Mouse (Mus musculus): ENCODE data around the gene Ank. TPM values are rescaled to one million over a fixed set of nuclear protein-coding genes. Genes with fewer than 3 reads are reported as not detected.

Gene Ank
- polyA plus RNA-seq, 1 experiment: 21.5 TPM

GRCm38 (mm10) chr15:27503801-27504730, 37.6 kb downstream of the Ank start:
- Histone ChIP-seq H3K36me3 (ENCODE audit: control insufficient read depth, insufficient read depth, low read length) (no peaks in the 10 kb centered on the region), H3K4me1 (replicated peaks; ENCODE audit: control insufficient read depth, insufficient read depth, low read length) (no peaks in the 10 kb centered on the region), H3K4me3 (ENCODE audit: control insufficient read depth, insufficient read depth, low read length) (no peak overlapping the region), H3K27me3 (ENCODE audit: control insufficient read depth, insufficient read depth, low read length) (no peaks in the 10 kb centered on the region), H3K27ac (ENCODE audit: control insufficient read depth, insufficient read depth, low read length) (no peak overlapping the region)
- TF ChIP-seq POLR2A (IDR thresholded peaks at IDR 0.05; ENCODE audit: control insufficient read depth, extremely low read depth, insufficient read depth, low read length, poor library complexity) (no peak), CTCF (IDR thresholded peaks at IDR 0.05; ENCODE audit: borderline replicate concordance, control insufficient read depth, extremely low read depth, insufficient read depth, low read length, poor library complexity) (no peak)
- WGBS: 75% methylated on average over 20 of the region's 20 CpGs
- no peak for DNase-seq

GRCm38 (mm10) chr15:27506127-27506886, 39.8 kb downstream of the Ank start:
- Histone ChIP-seq H3K36me3 (ENCODE audit: control insufficient read depth, insufficient read depth, low read length) (no peaks in the 10 kb centered on the region), H3K27me3 (ENCODE audit: control insufficient read depth, insufficient read depth, low read length) (no peaks in the 10 kb centered on the region), H3K4me1 (replicated peaks; ENCODE audit: control insufficient read depth, insufficient read depth, low read length) (no peaks in the 10 kb centered on the region), H3K4me3 (ENCODE audit: control insufficient read depth, insufficient read depth, low read length) (no peak overlapping the region), H3K27ac (ENCODE audit: control insufficient read depth, insufficient read depth, low read length) (no peak overlapping the region)
- no peak for TF ChIP-seq POLR2A (IDR thresholded peaks at IDR 0.05; ENCODE audit: control insufficient read depth, extremely low read depth, insufficient read depth, low read length, poor library complexity)
- TF ChIP-seq CTCF (IDR thresholded peaks at IDR 0.05; ENCODE audit: borderline replicate concordance, control insufficient read depth, extremely low read depth, insufficient read depth, low read length, poor library complexity): no peak
- 89% methylated on average over 5 of the region's 5 CpGs for WGBS
- no peak for DNase-seq

GRCm38 (mm10) chr15:27506893-27507596, 40.6 kb downstream of the Ank start:
- Histone ChIP-seq H3K36me3 (ENCODE audit: control insufficient read depth, insufficient read depth, low read length) (no peaks in the 10 kb centered on the region), H3K27me3 (ENCODE audit: control insufficient read depth, insufficient read depth, low read length) (no peaks in the 10 kb centered on the region), H3K27ac (ENCODE audit: control insufficient read depth, insufficient read depth, low read length) (no peak overlapping the region), H3K4me1 (replicated peaks; ENCODE audit: control insufficient read depth, insufficient read depth, low read length) (no peaks in the 10 kb centered on the region), H3K4me3 (ENCODE audit: control insufficient read depth, insufficient read depth, low read length) (no peak overlapping the region)
- WGBS: 96% methylated on average over 15 of the region's 15 CpGs
- no peak for TF ChIP-seq CTCF (IDR thresholded peaks at IDR 0.05; ENCODE audit: borderline replicate concordance, control insufficient read depth, extremely low read depth, insufficient read depth, low read length, poor library complexity)
- no peak for TF ChIP-seq POLR2A (IDR thresholded peaks at IDR 0.05; ENCODE audit: control insufficient read depth, extremely low read depth, insufficient read depth, low read length, poor library complexity)
- DNase-seq: no peak

- Histone ChIP-seq H3K36me3 (ENCODE audit: control insufficient read depth, insufficient read depth, low read length) (no peaks in the 10 kb centered on the region), H3K27me3 (ENCODE audit: control insufficient read depth, insufficient read depth, low read length) (no peaks in the 10 kb centered on the region), H3K4me1 (replicated peaks; ENCODE audit: control insufficient read depth, insufficient read depth, low read length) (no peaks in the 10 kb centered on the region), H3K4me3 (ENCODE audit: control insufficient read depth, insufficient read depth, low read length) (no peak overlapping the region), H3K27ac (ENCODE audit: control insufficient read depth, insufficient read depth, low read length) (no peak overlapping the region)
- TF ChIP-seq POLR2A (IDR thresholded peaks at IDR 0.05; ENCODE audit: control insufficient read depth, extremely low read depth, insufficient read depth, low read length, poor library complexity): no peak
- no peak for TF ChIP-seq CTCF (IDR thresholded peaks at IDR 0.05; ENCODE audit: borderline replicate concordance, control insufficient read depth, extremely low read depth, insufficient read depth, low read length, poor library complexity)
- DNase-seq: no peak
- WGBS: 99% methylated on average over 7 of the region's 7 CpGs
Observed at GRCm38 (mm10) chr15:27508169-27508568, 41.7 kb downstream of the Ank start.

- Histone ChIP-seq H3K4me1 (replicated peaks; ENCODE audit: control insufficient read depth, insufficient read depth, low read length) (no peaks in the 10 kb centered on the region), H3K36me3 (ENCODE audit: control insufficient read depth, insufficient read depth, low read length) (no peaks in the 10 kb centered on the region), H3K27me3 (ENCODE audit: control insufficient read depth, insufficient read depth, low read length) (no peaks in the 10 kb centered on the region), H3K27ac (ENCODE audit: control insufficient read depth, insufficient read depth, low read length) (no peak overlapping the region), H3K4me3 (ENCODE audit: control insufficient read depth, insufficient read depth, low read length) (no peak overlapping the region)
- TF ChIP-seq POLR2A (IDR thresholded peaks at IDR 0.05; ENCODE audit: control insufficient read depth, extremely low read depth, insufficient read depth, low read length, poor library complexity) (no peak), CTCF (IDR thresholded peaks at IDR 0.05; ENCODE audit: borderline replicate concordance, control insufficient read depth, extremely low read depth, insufficient read depth, low read length, poor library complexity) (no peak)
- no peak for DNase-seq
- WGBS: 96% methylated on average over 17 of the region's 17 CpGs
Observed at GRCm38 (mm10) chr15:27508982-27509381, 42.5 kb downstream of the Ank start.

GRCm38 (mm10) chr15:27516927-27517326, 50.5 kb downstream of the Ank start:
- DNase-seq: no peak
- WGBS: 86% methylated on average over 1 of the region's 1 CpGs
- Histone ChIP-seq H3K36me3 (ENCODE audit: control insufficient read depth, insufficient read depth, low read length) (no peaks in the 10 kb centered on the region), H3K27ac (ENCODE audit: control insufficient read depth, insufficient read depth, low read length) (no peak overlapping the region), H3K4me1 (replicated peaks; ENCODE audit: control insufficient read depth, insufficient read depth, low read length) (peaks cover 7% of the 10 kb centered on the region), H3K4me3 (ENCODE audit: control insufficient read depth, insufficient read depth, low read length) (no peak overlapping the region), H3K27me3 (ENCODE audit: control insufficient read depth, insufficient read depth, low read length) (no peaks in the 10 kb centered on the region)
- no peak for TF ChIP-seq POLR2A (IDR thresholded peaks at IDR 0.05; ENCODE audit: control insufficient read depth, extremely low read depth, insufficient read depth, low read length, poor library complexity)
- no peak for TF ChIP-seq CTCF (IDR thresholded peaks at IDR 0.05; ENCODE audit: borderline replicate concordance, control insufficient read depth, extremely low read depth, insufficient read depth, low read length, poor library complexity)
